Comparison of ENCODE assay signal across 8 mouse cellular contexts in the genomic region with DNA sequence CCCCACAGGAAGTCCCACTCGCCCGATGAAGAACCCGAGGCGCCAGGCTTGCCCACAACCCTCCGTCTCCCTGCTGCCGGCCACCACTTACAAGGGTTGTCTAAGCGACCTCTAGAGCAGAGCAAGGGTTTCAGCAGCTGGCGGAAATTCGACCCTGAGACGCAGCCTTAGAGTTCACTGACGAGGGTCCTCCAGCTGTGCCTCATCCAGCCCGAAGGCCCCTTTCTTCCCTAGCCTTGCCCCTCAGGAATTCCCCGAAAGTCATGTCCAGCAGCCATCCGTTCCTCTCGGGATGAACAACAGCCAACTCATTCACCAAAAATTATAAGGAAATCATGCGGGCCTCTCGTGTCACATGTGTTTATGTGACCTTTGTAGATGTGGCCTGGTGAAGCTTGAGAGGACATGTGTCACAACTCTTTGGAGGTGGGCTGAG. TPM values are rescaled to one million over a fixed set of nuclear protein-coding genes. Genes with fewer than 3 reads are reported as not detected.
DNase-seq lines count a peak whose midpoint lies in the region; ATAC-seq and TF ChIP-seq lines count a peak whose summit lies in the region.

No protein-coding gene starts in this region.

- peak overlapping the region; percentile 45 for H3K4me3 ChIP-seq in kidney, adult 2 months (ENCODE audit: insufficient read depth, low read depth, low read length)
- peak overlapping the region; percentile 47 for H3K4me3 ChIP-seq in cortical plate, adult 2 months (ENCODE audit: insufficient read depth, low read length)
- peak overlapping the region; percentile 97 for H3K4me3 ChIP-seq in hindbrain, embryonic 14.5 days (replicated peaks; ENCODE audit: low read length)
- peak overlapping the region; percentile 73 for H3K4me3 ChIP-seq in midbrain, embryonic 10.5 days

- H3K36me3 ChIP-seq in kidney, adult 2 months (ENCODE audit: control insufficient read depth, insufficient read depth, low read length): no peaks in the 10 kb centered on the region
- H3K36me3 ChIP-seq in hindbrain, embryonic 14.5 days (replicated peaks; ENCODE audit: control insufficient read depth, insufficient read depth): no peaks in the 10 kb centered on the region
- no peaks in the 10 kb centered on the region for H3K36me3 ChIP-seq in midbrain, embryonic 10.5 days

- peak; percentile 41; the same call in 1 of the 2 replicates for ATAC-seq in hindbrain, embryonic 14.5 days (ENCODE audit: low FRiP score)

- TF ChIP-seq CTCF in kidney, adult 2 months (conservative IDR thresholded peaks at IDR 0.05; ENCODE audit: insufficient read depth, insufficient read length, low read depth, low read length): no peak
- TF ChIP-seq CTCF in cortical plate, adult 2 months (IDR thresholded peaks at IDR 0.05; ENCODE audit: extremely low read depth, insufficient read depth, low read length): no peak

- intact Hi-C loops in left cerebral cortex, postnatal 10 days (cut with DNase I): loop anchor here (5.0 kb wide), 1 partner anchor 36 kb away; no protein-coding TSS in a partner anchor

- no peak for TF ChIP-seq POLR2A in kidney, adult 2 months (IDR thresholded peaks at IDR 0.05; ENCODE audit: low read depth, low read length)
- no peak for TF ChIP-seq POLR2A in cortical plate, adult 2 months (IDR thresholded peaks at IDR 0.05; ENCODE audit: extremely low read depth, insufficient read depth, low read length)

- H3K9me3 ChIP-seq in hindbrain, embryonic 14.5 days (ENCODE audit: control insufficient read depth, low read length): no peaks in the 10 kb centered on the region
- no peaks in the 10 kb centered on the region for H3K9me3 ChIP-seq in midbrain, embryonic 10.5 days (replicated peaks)

- no peak for DNase-seq in kidney, adult 2 months
- no peak for DNase-seq in kidney, postnatal 14 days
- no peak for DNase-seq in hindbrain, embryonic 14.5 days (ENCODE audit: low spot score)
- DNase-seq in midbrain, embryonic 10.5 days (ENCODE audit: low spot score): no peak
- DNase-seq in urinary bladder, adult 18-20 months (ENCODE audit: low spot score in 2 of 2): no peak
- DNase-seq in left cerebral cortex, postnatal 10 days (ENCODE audit: extremely low spot score in 1 of 2, low spot score in 2 of 2): no peak
- no peak for DNase-seq in embryo, embryonic 10.5 days (ENCODE audit: low spot score)

- no peaks in the 10 kb centered on the region for H3K27me3 ChIP-seq in kidney, adult 2 months (replicated peaks; ENCODE audit: control insufficient read depth, insufficient read depth, low read length)
- no peaks in the 10 kb centered on the region for H3K27me3 ChIP-seq in hindbrain, embryonic 14.5 days (ENCODE audit: control insufficient read depth, insufficient read depth, low read length)
- H3K27me3 ChIP-seq in midbrain, embryonic 10.5 days (ENCODE audit: low read depth, poor library complexity, severe bottlenecking): peaks cover 4% of the 10 kb centered on the region; the same call in 1 of the 2 replicates

- 10% methylated on average over 17 of the region's 17 CpGs for WGBS in kidney, adult 2 months
- 12% methylated on average over 17 of the region's 17 CpGs for WGBS in hindbrain, embryonic 14.5 days
- 12% methylated on average over 17 of the region's 17 CpGs for WGBS in midbrain, embryonic 10.5 days

- H3K4me2 ChIP-seq in hindbrain, embryonic 14.5 days (replicated peaks): peak overlapping the region; percentile 67

- H3K9ac ChIP-seq in hindbrain, embryonic 14.5 days: no peak overlapping the region

- H3K27ac ChIP-seq in kidney, adult 2 months (ENCODE audit: insufficient read depth, low read depth, low read length): peak overlapping the region; percentile 18; the same call in 1 of the 2 replicates
- H3K27ac ChIP-seq in cortical plate, adult 2 months (ENCODE audit: insufficient read depth, low read length): no peak overlapping the region
- H3K27ac ChIP-seq in hindbrain, embryonic 14.5 days: no peak overlapping the region
- H3K27ac ChIP-seq in midbrain, embryonic 10.5 days (replicated peaks): peak overlapping the region; percentile 83

- peaks cover 2% of the 10 kb centered on the region; the same call in 1 of the 2 replicates for H3K4me1 ChIP-seq in kidney, adult 2 months (ENCODE audit: control insufficient read depth, insufficient read depth, low read length)
- H3K4me1 ChIP-seq in cortical plate, adult 2 months (ENCODE audit: control insufficient read depth, insufficient read depth, low read length): no peaks in the 10 kb centered on the region; the same call in 1 of the 2 replicates
- H3K4me1 ChIP-seq in hindbrain, embryonic 14.5 days (replicated peaks; ENCODE audit: control insufficient read depth, insufficient read depth, low read length): peaks cover 8% of the 10 kb centered on the region
- H3K4me1 ChIP-seq in midbrain, embryonic 10.5 days: peaks cover 35% of the 10 kb centered on the region

RNA-seq across cellular contexts. Expression of a gene that starts 0.5 kb away (rescaled TPM):
- 12.6 and 15.1 TPM in 2 replicates for polyA plus RNA-seq in kidney, adult 2 months (2012; rRNA removed)
- polyA plus RNA-seq in cortical plate, adult 2 months (2012; rRNA removed): 6.2 and 6.5 TPM in 2 replicates
- polyA plus RNA-seq in hindbrain, embryonic 14.5 days (2014; fragmentation: Nextera tagmentation; extraction: Ambion mirVana): 5.0 and 7.2 TPM in 2 replicates
- 5.0 and 5.2 TPM in 2 replicates for polyA plus RNA-seq in midbrain, embryonic 10.5 days (2016; fragmentation: Nextera tagmentation; extraction: Ambion mirVana)
- total RNA-seq in left cerebral cortex, postnatal 10 days (2021): 1 to 10 TPM; 7.6 to 9.5 TPM

Comparison
In these comparisons a context has a peak if more than half of its experiments do, and no peak if none do; other contexts are left out.
1. H3K27ac ChIP-seq: peak in kidney, adult 2 months (single experiment) and midbrain, embryonic 10.5 days (single experiment); none in cortical plate, adult 2 months (single experiment) and hindbrain, embryonic 14.5 days (single experiment).
2. H3K4me3 ChIP-seq: peak in every context shown above with its lines; median percentile 97 in hindbrain, embryonic 14.5 days; 73 in midbrain, embryonic 10.5 days; 47 in cortical plate, adult 2 months; 45 in kidney, adult 2 months.